Mouse (Mus musculus): ENCODE measurements around the gene Cdc6.

DNA sequence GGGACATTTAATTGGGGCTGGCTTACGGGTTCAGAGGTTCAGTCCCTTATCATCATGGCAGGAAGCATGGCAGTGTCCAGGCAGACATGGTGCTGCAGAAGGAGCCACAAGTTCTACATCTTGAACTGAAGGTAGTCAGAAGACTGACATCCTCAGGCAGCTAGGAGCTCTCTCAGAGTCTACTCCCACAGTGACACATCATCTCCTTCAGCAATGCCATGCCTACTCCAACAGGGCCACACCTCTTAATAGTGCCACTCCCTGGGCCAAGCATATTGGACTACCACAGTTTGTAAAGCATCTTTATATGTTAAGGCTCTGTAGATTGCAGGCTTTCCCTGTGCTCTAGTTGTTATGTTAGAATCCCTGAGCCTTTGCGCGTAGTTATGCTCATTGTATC is 19.9 kb upstream of the Cdc6 start:
- TF ChIP-seq EP300 (IDR thresholded peaks at IDR 0.05; ENCODE audit: low read depth) (no peak), CTCF (IDR thresholded peaks at IDR 0.05; ENCODE audit: low read depth) (no peak)
